Mouse (Mus musculus) limb, embryonic 14.5 days (tissue): ENCODE results near the gene Guk1. TPM values are rescaled to one million over a fixed set of nuclear protein-coding genes. Genes with fewer than 3 reads are reported as not detected.
A peak's percentile ranks its signal among the peaks of the same experiment; 100 is the strongest.
"Not testable (repeated sequence)": the region's sequence is repeated elsewhere in the genome, so short reads cannot be mapped to it uniquely, and the experiment has no call there.

Experiments used
- ATAC-seq: fragments of 200-750 bp; cut with Nextera tagmentation; 2 replicates; pipeline ENCODE4 v1.8.0; 2017; ENCODE audit warnings: low read depth, moderate number of reproducible peaks, moderate TSS enrichment; ENCODE audit not compliant: low FRiP score
- DNase-seq: peaks from one replicate; pipeline ENCODE4 v3.0.0-alpha.2; 2015; ENCODE audit warnings: low spot score
- H3K27ac ChIP-seq: fragments of 300-500 bp; sonication (generic); replicated peaks from 2 replicates; pipeline ENCODE4 v1.5.1; 2014; ENCODE audit warnings: low read depth, mild to moderate bottlenecking, low read length, moderate library complexity, mixed read lengths
- H3K27me3 ChIP-seq: fragments of 300-500 bp; sonication (generic); 2 replicates; pipeline ENCODE4 v1.6.1; 2014; ENCODE audit warnings: low read length, mixed read lengths; ENCODE audit not compliant: control insufficient read depth, insufficient read depth
- H3K36me3 ChIP-seq: fragments of 300-500 bp; sonication (generic); 2 replicates; pipeline ENCODE4 v1.6.1; 2014; ENCODE audit warnings: mild to moderate bottlenecking, low read length, moderate library complexity, mixed read lengths; ENCODE audit not compliant: control insufficient read depth, insufficient read depth
- H3K4me1 ChIP-seq: fragments of 300-500 bp; sonication (generic); 2 replicates; pipeline ENCODE4 v1.6.1; 2014; ENCODE audit warnings: antibody characterized with exemption, low read length, mixed read lengths; ENCODE audit not compliant: control insufficient read depth, insufficient read depth
- H3K4me2 ChIP-seq: fragments of 300-500 bp; sonication (generic); replicated peaks from 2 replicates; pipeline ENCODE4 v1.6.1; 2014; ENCODE audit warnings: low read depth, mild to moderate bottlenecking, low read length, moderate library complexity; ENCODE audit not compliant: severe bottlenecking
- H3K4me3 ChIP-seq: fragments of 300-500 bp; sonication (generic); replicated peaks from 2 replicates; pipeline ENCODE4 v1.5.1; 2014; ENCODE audit warnings: low read length
- H3K9ac ChIP-seq: fragments of 300-500 bp; sonication (generic); 2 replicates; pipeline ENCODE4 v1.6.1; 2014; ENCODE audit warnings: mild to moderate bottlenecking, low read depth, low read length, moderate library complexity; ENCODE audit not compliant: severe bottlenecking
- H3K9me3 ChIP-seq: fragments of 300-500 bp; sonication (generic); 2 replicates; pipeline ENCODE4 v1.6.1; 2016; ENCODE audit warnings: low read length; ENCODE audit not compliant: control insufficient read depth
- POLR2A ChIP-seq: fragments of 200-500 bp; IDR thresholded peaks from 2 replicates; pipeline ENCODE4 v1.8.0; 2012; ENCODE audit warnings: inconsistent platforms, mild to moderate bottlenecking, moderate library complexity, borderline replicate concordance; ENCODE audit not compliant: insufficient read depth, insufficient read length; ENCODE audit errors: extremely low read depth
- WGBS: fragments of 180-500 bp; shearing (Covaris S2); extraction: QIAGEN DNeasy Blood & Tissue Kit; methylation state at CpG from one replicate; pipeline ENCODE4 v1.1.7; 2014; 5-methylcytosine and 5-hydroxymethylcytosine counted together
- polyA plus RNA-seq, 2 experiments: library from polyadenylated mRNA; depleted of rRNA in 1 of 2; stranded (reverse) in 1 of 2; unstranded in 1 of 2; fragments of >200 nt; fragmentation: Nextera tagmentation in 1 of 2; extraction: Ambion mirVana in 1 of 2; gene quantifications; 2 replicates each; pipeline versions ENCODE4 v1.2.1 to v1.2.3; 2012 to 2014

Gene Guk1
- polyA plus RNA-seq, 2 experiments: 101 to 129 TPM

- DNase-seq (no peak), ATAC-seq (no peak)
- peaks cover 8% of the 10 kb centered on the region for H3K4me1 ChIP-seq
- H3K27ac ChIP-seq: no peak overlapping the region
- H3K4me2 ChIP-seq: no peak overlapping the region
- H3K9me3 ChIP-seq: no peaks in the 10 kb centered on the region
- TF ChIP-seq POLR2A: no peak
- no peaks in the 10 kb centered on the region for H3K27me3 ChIP-seq
- no peak overlapping the region for H3K4me3 ChIP-seq
- H3K9ac ChIP-seq: no peak overlapping the region
- peaks cover 47% of the 10 kb centered on the region for H3K36me3 ChIP-seq
These were observed 27.1 kb upstream of the Guk1 start for GRCm38 (mm10) chr11:59219064-59219463.

- ATAC-seq (no peak), DNase-seq (peak; percentile 54)
- TF ChIP-seq POLR2A: no peak
- no peak overlapping the region for H3K4me3 ChIP-seq
- no peak overlapping the region for H3K27ac ChIP-seq
- no peaks in the 10 kb centered on the region for H3K27me3 ChIP-seq
- WGBS: 84% methylated on average over 4 of the region's 4 CpGs
- H3K9me3 ChIP-seq: no peaks in the 10 kb centered on the region
- no peak overlapping the region for H3K4me2 ChIP-seq
- peaks cover 3% of the 10 kb centered on the region; the same call in 1 of the 2 replicates for H3K4me1 ChIP-seq
- peaks cover 44% of the 10 kb centered on the region for H3K36me3 ChIP-seq
- no peak overlapping the region for H3K9ac ChIP-seq
These were observed 26.5 kb upstream of the Guk1 start for GRCm38 (mm10) chr11:59218389-59218998.

- H3K36me3 ChIP-seq: peaks cover 52% of the 10 kb centered on the region
- H3K9ac ChIP-seq: no peak overlapping the region
- no peak for DNase-seq
- no peak for ATAC-seq
- WGBS: 92% methylated on average over 3 of the region's 3 CpGs
- no peak overlapping the region for H3K4me3 ChIP-seq
- no peaks in the 10 kb centered on the region for H3K27me3 ChIP-seq
- no peaks in the 10 kb centered on the region for H3K9me3 ChIP-seq
- H3K4me2 ChIP-seq: no peak overlapping the region
- TF ChIP-seq POLR2A: no peak
- no peaks in the 10 kb centered on the region for H3K4me1 ChIP-seq
- no peak overlapping the region for H3K27ac ChIP-seq
These were observed 24.9 kb upstream of the Guk1 start for GRCm38 (mm10) chr11:59216955-59217354.

- ATAC-seq: no peak
- Histone ChIP-seq H3K27me3 (no peaks in the 10 kb centered on the region), H3K4me2 (no peak overlapping the region), H3K9me3 (no peaks in the 10 kb centered on the region), H3K4me3 (no peak overlapping the region), H3K9ac (no peak overlapping the region), H3K36me3 (peaks cover 62% of the 10 kb centered on the region), H3K27ac (no peak overlapping the region), H3K4me1 (peaks cover 3% of the 10 kb centered on the region; the same call in 1 of the 2 replicates)
- WGBS: 90% methylated on average over 12 of the region's 12 CpGs
- no peak for TF ChIP-seq POLR2A
- DNase-seq: no peak
These were observed 21.0 kb upstream of the Guk1 start for GRCm38 (mm10) chr11:59212892-59213494.

- not testable (repeated sequence) for H3K4me3 ChIP-seq, ATAC-seq, H3K9ac ChIP-seq, H3K27ac ChIP-seq, H3K9me3 ChIP-seq, H3K4me2 ChIP-seq, H3K27me3 ChIP-seq, H3K4me1 ChIP-seq, DNase-seq
- peaks cover 55% of the 10 kb centered on the region for H3K36me3 ChIP-seq
- WGBS: 86% methylated on average over 12 of the region's 12 CpGs
These were observed 20.3 kb upstream of the Guk1 start for GRCm38 (mm10) chr11:59212320-59212719.

GRCm38 (mm10) chr11:59211561-59211960, 19.5 kb upstream of the Guk1 start:
- not testable (repeated sequence) for H3K4me1 ChIP-seq, H3K27me3 ChIP-seq, DNase-seq, ATAC-seq, H3K9me3 ChIP-seq, H3K4me2 ChIP-seq, H3K27ac ChIP-seq, H3K4me3 ChIP-seq, H3K9ac ChIP-seq
- 88% methylated on average over 7 of the region's 9 CpGs for WGBS
- peaks cover 56% of the 10 kb centered on the region for H3K36me3 ChIP-seq
